Mouse (Mus musculus): Measurements from ENCODE around the gene Ccdc71.

GRCm38 (mm10) chr9:108439176-108439575 is 21.2 kb upstream of the Ccdc71 start:
- TF ChIP-seq POLR2A (IDR thresholded peaks at IDR 0.05; ENCODE audit: borderline replicate concordance, extremely low read depth, low read depth, low read length) (no peak), CTCF (IDR thresholded peaks at IDR 0.05; ENCODE audit: insufficient read depth, low read length) (no peak)
